Mouse (Mus musculus): ENCODE measurements around the gene Olfr1056.

DNA sequence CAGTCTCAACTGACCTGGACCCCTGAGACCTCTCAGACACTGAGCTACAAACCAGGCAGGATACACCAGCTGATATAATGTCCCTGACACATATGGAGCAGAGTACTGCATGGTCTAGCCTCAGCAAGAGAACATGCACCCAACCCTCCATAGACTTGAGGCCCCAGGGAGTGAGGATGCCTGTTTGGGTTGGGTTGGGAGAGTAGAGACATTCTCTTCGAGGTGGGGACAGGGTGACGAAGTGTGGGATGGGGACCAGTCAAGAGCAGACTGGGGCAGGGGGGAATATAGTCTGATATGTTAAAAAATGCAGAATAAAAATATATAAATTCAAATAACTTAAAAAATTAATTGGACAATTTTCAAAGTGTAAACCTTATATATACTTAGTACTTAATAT, 32.8 kb upstream of the Olfr1056 start:
- TF ChIP-seq POLR2A (IDR thresholded peaks at IDR 0.05; ENCODE audit: borderline replicate concordance, extremely low read depth, low read depth, low read length): no peak
- no peak for TF ChIP-seq CTCF (IDR thresholded peaks at IDR 0.05; ENCODE audit: insufficient read depth, low read length)

Measured in lung, adult 2 months (tissue).